Mouse (Mus musculus) thymus, adult 18-20 months (tissue): ENCODE measurements around the gene Zic4.

Experiments
- DNase-seq, 2 experiments: peaks; one replicate each; pipeline ENCODE4 v3.0.0; 2022; ENCODE audit warnings: mixed read lengths in 2 of 2

Gene Zic4

GRCm38 (mm10) chr9:91381284-91382110 is 19.3 kb downstream of the Zic4 start:
- no peak for DNase-seq

GRCm38 (mm10) chr9:91382111-91382379 is 19.8 kb downstream of the Zic4 start:
- DNase-seq: no peak

- no peak for DNase-seq
Measured at GRCm38 (mm10) chr9:91382471-91383255, 20.4 kb downstream of the Zic4 start.

GRCm38 (mm10) chr9:91383441-91384135 is 21.4 kb downstream of the Zic4 start:
- DNase-seq: no peak

GRCm38 (mm10) chr9:91384136-91384500 is 21.9 kb downstream of the Zic4 start:
- DNase-seq: no peak

GRCm38 (mm10) chr9:91384693-91385560 is 22.7 kb downstream of the Zic4 start:
- DNase-seq: no peak

GRCm38 (mm10) chr9:91385561-91386430 is 23.6 kb downstream of the Zic4 start:
- no peak for DNase-seq

- DNase-seq: no peak
Measured at GRCm38 (mm10) chr9:91386502-91386890, 24.3 kb downstream of the Zic4 start.

- no peak for DNase-seq
Measured at GRCm38 (mm10) chr9:91386891-91387739, 24.9 kb downstream of the Zic4 start.

GRCm38 (mm10) chr9:91387740-91388080 is 25.5 kb downstream of the Zic4 start:
- DNase-seq: no peak

- DNase-seq: no peak
Measured at GRCm38 (mm10) chr9:91388173-91388572, 26.0 kb downstream of the Zic4 start.

- DNase-seq: no peak
Measured at GRCm38 (mm10) chr9:91393376-91394068, 31.3 kb downstream of the Zic4 start.

GRCm38 (mm10) chr9:91394211-91394646 is 32.0 kb downstream of the Zic4 start:
- DNase-seq: no peak

- DNase-seq: no peak
Measured at GRCm38 (mm10) chr9:91395066-91395772, 33.0 kb downstream of the Zic4 start.

- DNase-seq: no peak
Measured at GRCm38 (mm10) chr9:91399976-91400375, 37.8 kb downstream of the Zic4 start.

- DNase-seq: no peak
Measured at GRCm38 (mm10) chr9:91400482-91401093, 38.4 kb downstream of the Zic4 start.

GRCm38 (mm10) chr9:91401471-91401870 is 39.3 kb downstream of the Zic4 start:
- no peak for DNase-seq

GRCm38 (mm10) chr9:91404229-91404628 is 42.0 kb downstream of the Zic4 start:
- no peak for DNase-seq
